In genomic region chr10:128362568-128362967, GRCm38 (mm10) we compare ENCODE assay signal across 9 mouse cellular contexts. TPM values are rescaled to one million over a fixed set of nuclear protein-coding genes. Genes with fewer than 3 reads are reported as not detected.
DNase-seq lines count a peak whose midpoint lies in the region; ATAC-seq and TF ChIP-seq lines count a peak whose summit lies in the region.
"Had no signal": no experiment of that assay in that cellular context is flagged by ENCODE, and none has a peak within 500 bp of the region (broad histone marks: within the 10 kb centered on the region; RNA-seq: fewer than 3 reads in every experiment).

No protein-coding gene starts in this region.

- H3K36me3 ChIP-seq in hindbrain, embryonic 11.5 days (ENCODE audit: control insufficient read depth, insufficient read depth, low read length): peaks cover 13% of the 10 kb centered on the region
- H3K36me3 ChIP-seq in hindbrain, embryonic 13.5 days: peaks cover 82% of the 10 kb centered on the region
- H3K36me3 ChIP-seq in MEL (ENCODE audit: control insufficient read depth in 1 of 2, insufficient read depth in 2 of 2, low read length in 2 of 2): peaks cover 7 to 33% of the 10 kb centered on the region in 2 experiments

- H3K27ac ChIP-seq in hindbrain, embryonic 11.5 days (ENCODE audit: low read depth, low read length): no peak overlapping the region
- no peak overlapping the region for H3K27ac ChIP-seq in hindbrain, embryonic 13.5 days
- H3K27ac ChIP-seq in MEL (ENCODE audit: control insufficient read depth, low read depth, low read length): no peak overlapping the region
- H3K27ac ChIP-seq: embryonic facial prominence, embryonic 12.5 days had no signal

- no peak for ATAC-seq in hindbrain, embryonic 11.5 days (ENCODE audit: low FRiP score)
- no peak for ATAC-seq in hindbrain, embryonic 13.5 days (ENCODE audit: low FRiP score)
- ATAC-seq in cerebellum, adult (ENCODE audit: insufficient number of reproducible peaks, low FRiP score, low TSS enrichment): no peak

- no peak overlapping the region for H3K9ac ChIP-seq in hindbrain, embryonic 11.5 days (ENCODE audit: low read depth, low read length)
- no peak overlapping the region for H3K9ac ChIP-seq in hindbrain, embryonic 13.5 days
- H3K9ac ChIP-seq in MEL (ENCODE audit: control insufficient read depth, low read depth, low read length, poor library complexity, severe bottlenecking): no peak overlapping the region
- H3K9ac ChIP-seq: embryonic facial prominence, embryonic 12.5 days had no signal

- H3K4me3 ChIP-seq in hindbrain, embryonic 11.5 days (ENCODE audit: low read depth, low read length): no peak overlapping the region
- H3K4me3 ChIP-seq in hindbrain, embryonic 13.5 days: no peak overlapping the region
- H3K4me3 ChIP-seq in MEL (ENCODE audit: control insufficient read depth in 1 of 2, insufficient read depth in 1 of 2, low read depth in 2 of 2, low read length in 2 of 2): no peak overlapping the region
- H3K4me3 ChIP-seq: embryonic facial prominence, embryonic 12.5 days had no signal

- H3K9me3 ChIP-seq in hindbrain, embryonic 11.5 days (ENCODE audit: control insufficient read depth, low read length): no peaks in the 10 kb centered on the region
- no peaks in the 10 kb centered on the region for H3K9me3 ChIP-seq in hindbrain, embryonic 13.5 days
- no peaks in the 10 kb centered on the region for H3K9me3 ChIP-seq in MEL (replicated peaks; ENCODE audit: insufficient read depth, low read length)
- H3K9me3 ChIP-seq: embryonic facial prominence, embryonic 12.5 days had no signal

- 58% methylated on average over 3 of the region's 3 CpGs for WGBS in hindbrain, embryonic 11.5 days
- 52% methylated on average over 3 of the region's 3 CpGs for WGBS in hindbrain, embryonic 13.5 days

- no peak for TF ChIP-seq EP300 in MEL (IDR thresholded peaks at IDR 0.05; ENCODE audit: low read depth in 1 of 2, low read length in 2 of 2)

- H3K4me1 ChIP-seq in hindbrain, embryonic 11.5 days (replicated peaks; ENCODE audit: control insufficient read depth, insufficient read depth, low read length): peaks cover 3% of the 10 kb centered on the region; the same call in 1 of the 2 replicates
- H3K4me1 ChIP-seq in hindbrain, embryonic 13.5 days (replicated peaks): peaks cover 13% of the 10 kb centered on the region
- H3K4me1 ChIP-seq in MEL (ENCODE audit: control insufficient read depth in 1 of 2, insufficient read depth in 2 of 2, low read length in 2 of 2): peaks cover 6 to 7% of the 10 kb centered on the region in 2 experiments

- H3K4me2 ChIP-seq in hindbrain, embryonic 11.5 days (replicated peaks; ENCODE audit: low read depth, low read length): no peak overlapping the region
- H3K4me2 ChIP-seq in hindbrain, embryonic 13.5 days: no peak overlapping the region
- H3K4me2 ChIP-seq: embryonic facial prominence, embryonic 12.5 days had no signal

- no peaks in the 10 kb centered on the region for H3K27me3 ChIP-seq in hindbrain, embryonic 11.5 days (ENCODE audit: control insufficient read depth, insufficient read depth, low read length)
- H3K27me3 ChIP-seq in hindbrain, embryonic 13.5 days: no peaks in the 10 kb centered on the region
- no peaks in the 10 kb centered on the region for H3K27me3 ChIP-seq in MEL (ENCODE audit: control insufficient read depth in 1 of 2, insufficient read depth in 2 of 2, low read length in 2 of 2)
- H3K27me3 ChIP-seq: embryonic facial prominence, embryonic 12.5 days had no signal

- no peaks in the 10 kb centered on the region; the same call in 1 of the 2 replicates for H3K79me2 ChIP-seq in MEL (ENCODE audit: control insufficient read depth, insufficient read depth, low read length, poor library complexity)

- TF ChIP-seq POLR2A in MEL (IDR thresholded peaks at IDR 0.05; ENCODE audit: control insufficient read depth in 1 of 2, insufficient read depth in 1 of 2, low read depth in 1 of 2, low read length in 2 of 2, poor library complexity in 1 of 2): no peak

- DNase-seq in hindbrain, embryonic 11.5 days (ENCODE audit: low spot score): peak; percentile 71
- DNase-seq in A20 (ENCODE audit: low read depth, low spot score): peak; percentile 42
- peak; percentile 66 for DNase-seq in MEL (ENCODE audit: low read depth, low spot score)
- peak; percentile 65 to 68 for DNase-seq in heart, postnatal 10 days
- DNase-seq in retina, embryonic 14.5 days (ENCODE audit: low spot score): peak; percentile 84
- DNase-seq in gastrocnemius, postnatal 14 days: no peak

- intact Hi-C loops in heart, postnatal 10 days (cut with DNase I): no loop called here
- intact Hi-C loops in gastrocnemius, postnatal 14 days (cut with DNase I; ENCODE audit: low total_unique reads): no loop called here

- peak; percentile 37 to 62 (median 52) for TF ChIP-seq CTCF in MEL (IDR thresholded peaks at IDR 0.05 in 2 of 3, conservative IDR thresholded peaks at IDR 0.05 in 1 of 3; ENCODE audit: control insufficient read depth in 1 of 3, insufficient read depth in 1 of 3, low read depth in 2 of 3, low read length in 3 of 3, poor library complexity in 1 of 3, severe bottlenecking in 1 of 3)

- TF ChIP-seq RAD21 in MEL (IDR thresholded peaks at IDR 0.05; ENCODE audit: low read depth, low read length): peak; percentile 16

TF ChIP-seq in MEL, 35 proteins besides CTCF, POLR2A, EP300 and RAD21:
- no peak for TF ChIP-seq NELFE (IDR thresholded peaks at IDR 0.05; ENCODE audit: low read depth, low read length)
- TF ChIP-seq ZMIZ1 (IDR thresholded peaks at IDR 0.05; ENCODE audit: low read depth, low read length): 0 out of 2 replicates have a peak, but pooled peaks have one; percentile 13
- TF ChIP-seq SMC3 (IDR thresholded peaks at IDR 0.05; ENCODE audit: low read depth, low read length): peak; percentile 48

RNA-seq across cellular contexts. Expression of gene Coq10a, which starts 6.2 kb away (rescaled TPM):
- 23.8 and 24.5 TPM in 2 replicates for polyA plus RNA-seq in hindbrain, embryonic 11.5 days (2014; fragmentation: Nextera tagmentation; extraction: Ambion mirVana)
- 31.1 and 37.6 TPM in 2 replicates for polyA plus RNA-seq in hindbrain, embryonic 13.5 days (2015; fragmentation: Nextera tagmentation; extraction: Ambion mirVana)
- total RNA-seq in MEL (2012; rRNA removed): 6.8 and 7.7 TPM in 2 replicates
- polyA plus RNA-seq in MEL (2012; ENCODE audit: insufficient read depth in 1 of 2, insufficient read length in 2 of 2, low read depth in 1 of 2, low replicate concordance in 2 of 2, missing spikeins in 1 of 2): 10 to 100 TPM in 1 of 2 experiments, not detected in 1; 14.1 TPM
- total RNA-seq in heart, postnatal 10 days (2021): 100 to 1,000 TPM; 156 to 159 TPM
- 100 to 1,000 TPM; 257 to 331 TPM for total RNA-seq in gastrocnemius, postnatal 14 days (2021)

RNA-seq across cellular contexts. Expression of gene Ankrd52, which starts 14.3 kb away (rescaled TPM):
- polyA plus RNA-seq in hindbrain, embryonic 11.5 days (2014; fragmentation: Nextera tagmentation; extraction: Ambion mirVana): 9.5 and 12.3 TPM in 2 replicates
- polyA plus RNA-seq in hindbrain, embryonic 13.5 days (2015; fragmentation: Nextera tagmentation; extraction: Ambion mirVana): 11.7 and 12.9 TPM in 2 replicates
- total RNA-seq in MEL (2012; rRNA removed): 9.5 and 10.0 TPM in 2 replicates
- polyA plus RNA-seq in MEL (2012; ENCODE audit: insufficient read depth in 1 of 2, insufficient read length in 2 of 2, low read depth in 1 of 2, low replicate concordance in 2 of 2, missing spikeins in 1 of 2): 10 to 100 TPM in 1 of 2 experiments, not detected in 1; 39.9 TPM
- total RNA-seq in heart, postnatal 10 days (2021): 10 to 100 TPM; 43.1 to 43.7 TPM
- 10 to 100 TPM; 53.7 to 54.8 TPM for total RNA-seq in gastrocnemius, postnatal 14 days (2021)

RNA-seq across cellular contexts. Expression of gene Cs, which starts 25.0 kb away (rescaled TPM):
- 242 and 254 TPM in 2 replicates for polyA plus RNA-seq in hindbrain, embryonic 11.5 days (2014; fragmentation: Nextera tagmentation; extraction: Ambion mirVana)
- polyA plus RNA-seq in hindbrain, embryonic 13.5 days (2015; fragmentation: Nextera tagmentation; extraction: Ambion mirVana): 232 and 235 TPM in 2 replicates
- 161 and 187 TPM in 2 replicates for total RNA-seq in MEL (2012; rRNA removed)
- polyA plus RNA-seq in MEL (2012; ENCODE audit: insufficient read depth in 1 of 2, insufficient read length in 2 of 2, low read depth in 1 of 2, low replicate concordance in 2 of 2, missing spikeins in 1 of 2): 100 to 1,000 TPM; 133 to 256 TPM
- 1,000 to 10,000 TPM; 1,017 to 1,070 TPM for total RNA-seq in heart, postnatal 10 days (2021)
- total RNA-seq in gastrocnemius, postnatal 14 days (2021): 100 to 1,000 TPM; 571 to 668 TPM

RNA-seq across cellular contexts. Expression of gene Slc39a5, which starts 38.5 kb away (rescaled TPM):
- not detected in 2 replicates for polyA plus RNA-seq in hindbrain, embryonic 11.5 days (2014; fragmentation: Nextera tagmentation; extraction: Ambion mirVana)
- not detected in 2 replicates for polyA plus RNA-seq in hindbrain, embryonic 13.5 days (2015; fragmentation: Nextera tagmentation; extraction: Ambion mirVana)
- total RNA-seq in MEL (2012; rRNA removed): not detected in 2 replicates
- polyA plus RNA-seq in MEL (2012; ENCODE audit: insufficient read depth in 1 of 2, insufficient read length in 2 of 2, low read depth in 1 of 2, low replicate concordance in 2 of 2, missing spikeins in 1 of 2): not detected
- not detected for total RNA-seq in heart, postnatal 10 days (2021)
- total RNA-seq in gastrocnemius, postnatal 14 days (2021): not detected
- polyA plus RNA-seq: embryonic facial prominence, embryonic 12.5 days had no signal

RNA-seq across cellular contexts. Expression of gene Cnpy2, which starts 40.3 kb away (rescaled TPM):
- 229 and 245 TPM in 2 replicates for polyA plus RNA-seq in hindbrain, embryonic 11.5 days (2014; fragmentation: Nextera tagmentation; extraction: Ambion mirVana)
- 227 and 228 TPM in 2 replicates for polyA plus RNA-seq in hindbrain, embryonic 13.5 days (2015; fragmentation: Nextera tagmentation; extraction: Ambion mirVana)
- 92.4 and 98.1 TPM in 2 replicates for total RNA-seq in MEL (2012; rRNA removed)
- 100 to 1,000 TPM in 1 of 2 experiments, not detected in 1; 107 TPM for polyA plus RNA-seq in MEL (2012; ENCODE audit: insufficient read depth in 1 of 2, insufficient read length in 2 of 2, low read depth in 1 of 2, low replicate concordance in 2 of 2, missing spikeins in 1 of 2)
- total RNA-seq in heart, postnatal 10 days (2021): 10 to 100 TPM; 78.3 to 95.1 TPM
- 10 to 100 TPM; 47.2 to 55.8 TPM for total RNA-seq in gastrocnemius, postnatal 14 days (2021)

Comparison
In these comparisons a context has a peak if more than half of its experiments do, and no peak if none do; other contexts are left out.
1. RNA of gene Coq10a, which starts 6.2 kb away (total RNA-seq): 257 to 331 TPM in gastrocnemius, postnatal 14 days and 156 to 159 TPM in heart, postnatal 10 days; 6.8 to 7.7 TPM in MEL; every median in the first group is over 10 times any median in the second.